Mouse (Mus musculus) brain, adult 2 months (tissue): ENCODE data around the gene Eif4b.

Experiments
- DNase-seq: peaks from one replicate; pipeline ENCODE4 v3.0.0; 2011; ENCODE audit warnings: low read depth, low spot score

Eif4b gene

GRCm38 (mm10) chr15:102101672-102102541 is 28.3 kb downstream of the Eif4b start:
- DNase-seq = peak; percentile 35

DNA sequence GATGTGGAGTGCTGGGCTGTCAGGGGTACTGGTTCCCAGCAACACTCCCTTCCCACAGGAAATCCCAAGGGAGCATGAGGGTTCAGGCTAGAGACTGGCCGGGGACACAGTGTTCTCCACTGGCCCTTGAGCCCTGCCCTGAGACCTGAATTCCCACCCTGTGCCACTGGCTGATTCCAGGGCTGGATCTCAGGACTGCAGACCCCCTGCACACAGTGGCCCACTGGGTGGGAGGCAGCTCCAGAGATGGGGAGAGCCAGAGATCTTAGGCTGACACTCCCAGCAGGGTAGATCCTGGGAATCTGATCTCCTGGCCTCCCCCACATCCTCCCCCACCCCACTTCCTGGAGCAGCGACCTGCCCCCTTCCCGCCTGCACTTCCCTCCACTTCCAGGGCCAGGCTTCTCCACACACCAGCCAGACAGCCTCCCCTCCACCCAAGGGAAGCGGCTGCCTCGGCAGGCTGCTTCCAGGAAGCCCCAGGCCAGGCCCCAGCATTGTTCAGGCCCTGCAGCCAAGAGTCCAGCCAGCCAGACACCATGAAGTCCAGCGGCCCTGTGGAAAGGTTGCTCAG is 29.1 kb downstream of the Eif4b start:
- no peak for DNase-seq

- no peak for DNase-seq
Observed at GRCm38 (mm10) chr15:102103371-102103946, 29.9 kb downstream of the Eif4b start.

DNA sequence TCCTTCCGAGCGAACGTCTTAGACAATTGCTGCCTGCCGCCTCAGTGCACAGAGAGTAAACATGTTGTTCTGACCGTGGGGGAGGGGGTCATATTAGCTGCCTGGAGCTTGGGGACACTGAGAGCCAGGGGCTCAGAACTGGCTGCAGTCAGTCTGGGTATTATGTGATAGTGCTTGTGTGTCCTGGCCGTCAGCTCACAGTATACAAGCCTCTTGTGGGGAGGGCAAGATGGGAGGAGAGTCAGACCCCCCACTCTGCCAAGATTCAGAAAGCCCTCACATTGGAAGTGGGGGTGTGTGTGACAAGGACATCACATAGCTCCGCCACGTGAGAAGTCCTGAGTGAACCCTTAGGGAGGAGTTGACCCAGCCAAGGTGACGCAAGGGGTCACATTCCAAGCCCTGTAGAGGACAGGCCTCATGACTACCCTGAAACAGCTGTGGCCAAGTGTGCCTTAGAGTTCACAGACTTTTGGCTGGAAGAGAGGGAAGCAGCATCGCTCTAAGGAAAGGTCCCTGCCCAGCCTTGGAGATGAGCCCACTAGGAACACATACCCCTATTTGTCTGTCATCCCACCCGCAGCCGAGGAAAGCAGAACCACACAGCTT is 30.5 kb downstream of the Eif4b start:
- peak; percentile 44 for DNase-seq

GRCm38 (mm10) chr15:102105360-102105759 is 31.8 kb downstream of the Eif4b start:
- peak; percentile 69 for DNase-seq

DNA sequence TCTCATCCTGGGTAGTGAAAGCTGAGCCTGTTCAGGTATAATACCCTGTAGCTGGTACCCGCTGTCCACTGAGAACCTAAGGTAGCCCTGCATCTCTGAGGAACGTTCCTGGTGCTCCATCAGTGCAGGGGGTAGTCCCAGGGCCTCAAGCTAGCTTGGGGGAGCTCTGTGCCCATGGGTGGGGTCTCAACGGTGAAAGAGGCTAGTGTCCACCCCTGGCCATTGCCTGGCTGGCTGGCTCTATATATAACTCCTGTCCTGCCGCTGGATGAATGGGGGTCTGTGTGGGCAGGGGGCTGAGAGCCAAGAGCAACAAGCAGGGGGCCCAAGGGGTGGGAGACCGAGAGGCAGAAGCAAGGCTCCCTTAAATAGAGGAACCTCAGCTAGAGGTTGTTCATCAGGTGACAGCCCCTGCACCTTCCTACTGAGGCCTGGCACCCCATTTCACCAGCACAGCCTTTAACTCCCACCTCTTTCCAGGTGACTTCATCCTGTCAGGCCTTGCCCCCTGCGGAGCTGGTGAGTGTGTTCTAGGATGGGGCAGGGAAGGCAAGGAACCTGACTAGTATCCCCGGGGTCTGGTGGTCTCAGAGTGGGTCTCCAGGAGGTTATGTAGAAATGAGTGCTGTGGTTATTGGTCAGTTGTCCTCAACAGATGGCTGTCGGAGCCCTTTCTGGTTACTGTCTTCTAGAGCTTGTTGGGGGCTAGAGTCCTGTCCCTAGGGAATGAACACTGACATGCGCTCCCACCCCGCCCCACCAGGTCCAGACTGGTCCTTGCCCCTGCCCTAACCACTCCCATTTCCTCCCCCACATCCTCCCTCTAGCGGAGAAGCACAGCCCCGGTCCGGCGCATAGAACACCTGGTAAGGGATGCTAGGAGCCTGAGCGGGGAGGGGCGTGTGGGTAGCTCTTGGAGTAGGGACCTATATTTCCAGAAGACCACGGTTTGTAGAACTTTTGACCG is 32.5 kb downstream of the Eif4b start:
- no peak for DNase-seq

- peak; percentile 55 for DNase-seq
Observed at GRCm38 (mm10) chr15:102106754-102107456, 33.3 kb downstream of the Eif4b start.

DNA sequence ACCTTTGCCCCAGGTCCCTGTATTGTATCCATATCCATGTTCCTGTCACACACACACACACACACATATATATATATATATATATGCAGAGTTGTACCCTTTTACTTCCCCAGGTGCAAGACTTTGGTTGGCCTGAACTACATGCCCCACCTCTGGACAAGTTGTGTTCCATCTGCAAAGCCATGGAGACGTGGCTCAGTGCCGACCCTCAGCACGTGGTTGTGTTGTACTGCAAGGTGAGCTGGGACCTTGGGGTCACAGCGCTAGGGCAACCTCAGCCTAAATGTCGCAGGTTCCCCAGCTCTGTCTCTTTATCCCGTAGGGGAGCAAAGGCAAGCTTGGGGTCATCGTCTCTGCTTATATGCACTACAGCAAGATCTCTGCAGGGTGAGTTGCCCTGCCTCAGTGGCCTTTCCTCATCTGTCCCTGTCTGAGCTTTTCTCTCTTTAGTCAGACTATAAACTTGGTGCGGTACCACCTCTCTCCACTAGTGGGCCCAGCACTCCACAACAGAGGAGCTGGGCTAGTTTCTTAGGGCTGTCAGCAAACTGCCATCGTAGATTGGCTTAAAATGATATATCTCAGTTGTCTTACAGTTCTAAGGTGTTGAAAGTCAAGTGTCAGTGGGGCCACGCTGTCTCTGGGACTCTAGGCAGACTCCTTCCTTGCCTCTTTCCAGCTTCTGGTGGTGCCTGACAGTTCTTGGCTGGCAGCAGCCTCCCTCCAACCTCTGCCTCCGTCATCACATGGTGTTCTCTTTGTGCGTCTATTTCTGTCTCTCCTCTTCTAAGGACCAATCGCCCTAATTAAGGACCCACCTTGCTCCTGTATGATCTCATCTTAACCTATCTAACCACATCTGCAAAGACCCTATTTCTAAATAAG is 34.4 kb downstream of the Eif4b start:
- DNase-seq = peak; percentile 85

DNA sequence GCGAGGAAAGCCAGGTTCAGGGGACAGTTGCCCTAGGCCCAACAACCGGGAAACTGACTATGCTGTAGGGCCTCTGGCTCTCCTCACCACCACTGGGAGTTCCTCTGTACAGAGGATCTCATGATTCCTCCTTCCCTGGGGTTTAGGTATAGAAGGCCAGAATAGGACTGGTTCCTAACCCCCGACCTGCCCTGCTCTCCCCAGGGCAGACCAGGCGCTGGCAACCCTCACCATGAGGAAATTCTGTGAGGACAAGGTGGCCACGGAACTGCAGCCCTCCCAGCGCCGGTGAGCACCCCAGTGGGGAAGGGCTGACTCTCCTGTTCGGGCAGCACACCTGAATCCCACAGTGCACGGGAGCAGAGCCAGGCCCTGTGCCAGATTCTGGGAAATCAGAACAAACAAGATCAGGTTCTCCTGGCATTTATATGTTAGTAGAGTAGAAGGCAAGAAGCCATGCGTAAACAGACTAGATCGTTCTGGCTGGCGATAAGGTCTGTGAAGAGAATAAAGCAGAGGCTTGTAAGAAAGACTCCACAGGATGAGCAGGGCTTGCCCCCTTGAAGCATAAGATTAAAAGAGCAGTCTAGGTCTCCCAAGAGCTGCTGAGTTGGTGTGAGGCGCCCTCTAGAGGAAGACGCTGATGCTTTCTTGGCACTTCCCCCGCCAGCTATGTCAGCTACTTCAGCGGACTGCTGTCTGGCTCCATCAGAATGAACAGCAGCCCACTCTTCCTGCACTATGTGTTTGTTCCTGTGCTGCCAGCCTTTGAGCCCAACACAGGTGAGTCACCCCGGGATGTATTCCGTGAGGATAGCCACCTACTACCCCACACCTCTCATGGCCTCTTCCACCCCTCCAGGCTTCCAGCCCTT is 35.3 kb downstream of the Eif4b start:
- DNase-seq = peak; percentile 94

GRCm38 (mm10) chr15:102110271-102110670 is 36.7 kb downstream of the Eif4b start:
- DNase-seq = no peak

DNA sequence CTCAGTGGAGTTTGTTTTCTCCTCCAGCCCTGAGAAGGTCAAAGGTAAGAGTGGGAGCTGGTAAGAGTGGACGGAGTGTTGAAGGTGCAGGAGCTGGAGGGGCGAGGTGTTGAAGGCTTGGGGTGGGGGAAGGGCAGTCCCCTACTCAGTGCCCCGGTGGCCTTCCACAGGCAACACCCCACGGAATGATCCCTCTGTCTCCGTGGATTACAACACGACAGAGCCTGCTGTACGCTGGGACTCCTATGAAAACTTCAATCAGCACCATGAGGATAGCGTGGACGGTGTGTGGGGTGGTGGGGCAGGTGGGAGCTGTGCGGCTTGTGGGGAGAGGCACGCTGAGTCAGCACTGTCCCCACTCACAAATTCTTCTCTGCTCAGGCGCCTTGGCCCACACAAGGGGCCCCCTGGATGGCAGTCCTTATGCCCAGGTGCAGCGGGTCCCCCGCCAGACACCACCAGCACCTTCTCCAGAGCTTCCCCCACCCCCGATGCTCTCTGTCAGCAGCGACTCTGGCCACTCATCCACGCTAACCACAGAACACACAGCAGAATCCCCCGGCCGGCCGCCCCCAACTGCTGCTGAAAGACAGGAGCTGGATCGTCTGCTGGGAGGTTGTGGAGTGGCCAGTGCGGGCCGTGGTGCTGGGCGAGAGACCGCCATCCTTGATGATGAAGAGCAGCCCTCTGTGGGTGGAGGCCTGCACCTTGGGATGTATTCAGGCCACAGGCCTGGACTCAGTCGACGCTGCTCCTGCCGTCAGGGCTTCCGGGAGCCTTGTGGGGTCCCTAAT is 37.3 kb downstream of the Eif4b start:
- no peak for DNase-seq

GRCm38 (mm10) chr15:102111495-102111829 is 37.9 kb downstream of the Eif4b start:
- no peak for DNase-seq

DNA sequence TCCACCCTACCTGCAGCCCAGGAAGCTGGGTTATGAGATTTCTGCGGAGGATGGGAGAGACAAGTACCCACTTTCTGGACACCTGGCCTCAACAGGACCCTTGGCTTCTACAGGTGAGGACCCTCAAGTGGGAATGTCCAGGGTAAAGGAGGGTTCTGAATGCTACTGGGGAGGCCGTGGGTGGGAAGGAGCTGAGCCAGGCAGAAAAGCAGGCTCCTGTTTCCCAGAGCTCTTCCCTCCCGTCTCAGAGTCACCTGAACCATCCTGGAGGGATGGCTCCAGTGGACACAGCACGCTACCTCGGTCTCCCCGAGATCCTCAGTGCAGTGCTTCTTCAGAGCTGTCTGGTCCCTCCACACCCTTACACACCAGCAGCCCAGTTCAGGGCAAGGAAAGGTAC is 38.6 kb downstream of the Eif4b start:
- no peak for DNase-seq

GRCm38 (mm10) chr15:102112827-102113226 is 39.3 kb downstream of the Eif4b start:
- no peak for DNase-seq

- no peak for DNase-seq
Observed at GRCm38 (mm10) chr15:102113674-102114073, 40.1 kb downstream of the Eif4b start.

GRCm38 (mm10) chr15:102114651-102115260 is 41.2 kb downstream of the Eif4b start:
- no peak for DNase-seq

- peak; percentile 43 for DNase-seq
Observed at GRCm38 (mm10) chr15:102115731-102116231, 42.2 kb downstream of the Eif4b start.
